Mouse (Mus musculus): ENCODE measurements around the gene Napsa.

Napsa gene

DNA sequence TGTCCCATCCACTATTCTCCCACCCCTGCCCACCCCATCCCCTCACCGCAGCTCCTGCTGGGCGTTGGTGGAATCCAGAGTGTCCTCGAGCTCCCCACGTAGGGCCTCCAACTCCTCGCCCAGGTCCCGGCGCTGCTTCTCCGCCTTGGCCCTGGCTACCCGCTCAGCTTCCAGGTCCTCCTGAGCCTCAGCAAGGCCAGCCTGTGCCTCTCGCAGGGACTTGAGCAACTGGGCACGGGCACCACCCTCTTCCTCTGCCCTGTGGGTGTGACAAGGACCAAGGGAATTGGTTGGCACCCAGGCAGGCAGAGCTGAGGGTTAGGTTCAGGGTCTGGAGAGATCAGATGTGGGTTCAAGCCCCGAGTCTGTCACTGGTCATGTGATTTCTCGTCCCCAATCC lies 54.8 kb downstream of the Napsa start:
- no peak for DNase-seq (ENCODE audit: low spot score in 2 of 2)

DNA sequence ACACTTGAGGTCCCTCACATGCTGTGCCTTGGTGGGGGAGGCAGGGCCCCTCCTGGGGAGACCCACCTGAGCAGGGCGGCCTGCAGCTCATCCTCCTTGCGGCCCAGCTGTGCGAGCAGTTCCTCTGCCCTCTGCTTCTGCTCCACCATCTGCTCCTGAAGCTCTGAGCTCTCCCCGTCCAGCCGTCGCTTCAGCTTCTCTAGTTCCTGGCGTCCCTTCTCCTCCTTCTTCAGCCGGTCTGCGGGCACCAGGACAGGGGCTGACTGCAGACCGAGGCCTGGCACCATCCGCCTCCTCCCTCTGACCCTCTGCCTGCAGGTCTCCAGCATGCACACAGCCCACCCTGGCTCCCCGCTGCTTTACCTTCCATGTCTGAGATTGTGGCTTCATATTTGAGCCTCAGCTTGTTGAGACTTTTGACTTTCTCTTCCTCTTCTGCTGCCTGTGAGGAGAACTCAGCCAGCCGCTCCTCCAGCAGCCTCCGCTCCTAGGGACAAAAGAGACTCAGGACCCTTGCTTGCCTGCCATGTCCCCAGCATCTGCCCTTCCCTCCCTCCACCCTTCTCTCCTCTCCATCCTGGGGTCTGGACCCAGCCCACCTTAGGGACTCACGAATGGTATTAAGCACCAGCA lies 56.3 kb downstream of the Napsa start:
- no peak for DNase-seq (ENCODE audit: low spot score in 2 of 2)

DNA sequence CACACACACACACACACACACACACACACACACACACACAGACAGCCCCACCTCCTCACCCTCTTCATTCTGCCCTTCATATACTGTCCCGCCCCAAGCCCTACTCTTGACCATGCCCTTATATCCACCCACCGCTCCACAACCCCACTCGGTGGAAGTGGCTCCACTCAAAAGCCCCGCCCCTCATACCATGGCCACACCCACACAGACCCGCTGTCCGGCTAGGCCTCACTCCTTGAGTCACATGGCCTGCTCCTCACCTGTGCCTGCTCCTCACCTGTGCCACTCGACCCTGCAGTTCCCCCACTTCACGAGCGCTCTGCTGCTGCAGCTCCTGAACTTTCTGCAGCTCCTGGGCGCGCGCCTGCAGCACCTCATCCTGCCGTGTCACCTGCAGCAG lies 58.3 kb downstream of the Napsa start:
- no peak for DNase-seq (ENCODE audit: low spot score in 2 of 2)

DNA sequence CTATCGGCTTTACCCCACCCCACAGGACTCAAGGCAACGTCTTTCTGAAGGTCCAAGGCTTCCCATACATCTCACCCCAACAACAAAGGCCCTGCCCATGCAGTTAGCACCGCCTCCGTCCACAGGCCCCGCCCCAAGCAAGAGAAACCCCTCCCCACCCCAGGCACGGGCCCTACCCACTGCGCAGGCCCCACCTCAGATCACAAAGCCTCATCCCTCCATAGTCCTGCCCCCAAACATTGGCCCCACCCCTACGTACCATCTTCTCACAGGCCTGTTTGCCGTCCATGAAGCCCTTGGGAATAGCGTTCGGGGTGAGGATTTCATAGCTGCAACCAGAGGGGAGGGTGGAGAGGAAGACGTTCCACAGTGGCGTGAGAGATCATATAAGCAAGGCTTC lies 60.5 kb downstream of the Napsa start:
- DNase-seq (ENCODE audit: low spot score in 2 of 2) = no peak

DNA sequence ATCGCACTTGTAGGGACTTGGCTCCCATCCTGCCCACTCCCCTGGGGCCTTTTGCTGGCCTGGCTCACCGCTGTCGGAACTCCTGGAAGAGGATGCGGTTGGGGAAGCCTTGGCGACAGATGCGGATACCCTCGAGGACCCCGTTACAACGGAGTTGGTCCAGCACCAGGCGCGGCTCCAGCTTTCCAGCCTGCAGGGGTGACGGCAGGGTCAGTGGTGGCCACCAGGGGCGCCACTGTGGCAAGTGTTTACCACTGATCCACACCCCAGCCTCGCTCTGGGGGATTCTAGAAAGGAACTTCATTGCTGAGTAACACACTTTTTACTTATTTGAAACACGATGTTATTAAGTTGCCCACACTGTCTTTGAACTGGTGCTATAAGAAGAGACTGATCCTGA lies 61.2 kb downstream of the Napsa start:
- peak in 1 of 2 experiments; percentile 19 for DNase-seq (ENCODE audit: low spot score in 2 of 2)

All from natural killer cell, adult 2 months (primary cell).